Mouse (Mus musculus) heart, embryonic 14.5 days (tissue): Measurements from ENCODE around the gene Mlx. TPM values are rescaled to one million over a fixed set of nuclear protein-coding genes. Genes with fewer than 3 reads are reported as not detected.
A peak's percentile ranks its signal among the peaks of the same experiment; 100 is the strongest.

Source experiments
- ATAC-seq: fragments of 200-750 bp; cut with Nextera tagmentation; 2 replicates; pipeline ENCODE4 v1.8.0; 2017; ENCODE audit warnings: low read depth, moderate TSS enrichment; ENCODE audit not compliant: insufficient number of reproducible peaks, insufficient read depth, low FRiP score
- H3K27ac ChIP-seq, 2 experiments: fragments of 200-500 bp in 1 of 2; fragments of 300-500 bp in 1 of 2; sonication (generic) in 1 of 2; replicated peaks in 1 of 2; 2 replicates each; pipeline ENCODE4 v1.5.1; 2012 to 2014; ENCODE audit warnings: low read depth in 2 of 2, low read length in 2 of 2, control low read depth in 1 of 2, mild to moderate bottlenecking in 1 of 2, mixed read lengths in 1 of 2; ENCODE audit not compliant: control insufficient read depth in 1 of 2, insufficient read depth in 1 of 2
- H3K27me3 ChIP-seq: fragments of 300-500 bp; sonication (generic); 2 replicates; pipeline ENCODE4 v1.6.1; 2014; ENCODE audit warnings: mild to moderate bottlenecking, low read length, control low read depth; ENCODE audit not compliant: control insufficient read depth, insufficient read depth
- H3K36me3 ChIP-seq: fragments of 300-500 bp; sonication (generic); 2 replicates; pipeline ENCODE4 v1.6.1; 2014; ENCODE audit warnings: mild to moderate bottlenecking, control low read depth, low read length, mixed read lengths; ENCODE audit not compliant: control insufficient read depth, insufficient read depth
- H3K4me1 ChIP-seq, 2 experiments: fragments of 200-500 bp in 1 of 2; fragments of 300-500 bp in 1 of 2; sonication (generic) in 1 of 2; 2 replicates each; pipeline ENCODE4 v1.6.1; 2012 to 2014; ENCODE audit warnings: low read length in 2 of 2, control low read depth in 1 of 2, mixed read lengths in 1 of 2; ENCODE audit not compliant: control insufficient read depth in 2 of 2, insufficient read depth in 2 of 2
- H3K4me2 ChIP-seq: fragments of 300-500 bp; sonication (generic); 2 replicates; pipeline ENCODE4 v1.6.1; 2014; ENCODE audit warnings: mild to moderate bottlenecking, low read length
- H3K4me3 ChIP-seq, 2 experiments: fragments of 200-500 bp in 1 of 2; fragments of 300-500 bp in 1 of 2; sonication (generic) in 1 of 2; 2 replicates each; pipeline ENCODE4 v1.5.1; 2012 to 2014; ENCODE audit warnings: low read length in 2 of 2, mild to moderate bottlenecking in 2 of 2, control low read depth in 1 of 2, low read depth in 1 of 2, moderate library complexity in 1 of 2; ENCODE audit not compliant: control insufficient read depth in 1 of 2, insufficient read depth in 1 of 2
- H3K9ac ChIP-seq: fragments of 300-500 bp; sonication (generic); 2 replicates; pipeline ENCODE4 v1.6.1; 2014; ENCODE audit warnings: mild to moderate bottlenecking, low read length
- H3K9me3 ChIP-seq: fragments of 300-500 bp; sonication (generic); 2 replicates; pipeline ENCODE4 v1.6.1; 2016; ENCODE audit warnings: low read length, control low read depth; ENCODE audit not compliant: control insufficient read depth
- WGBS: fragments of 180-500 bp; shearing (Covaris S2); extraction: QIAGEN DNeasy Blood & Tissue Kit; methylation state at CpG from one replicate; pipeline ENCODE4 v1.1.7; 2014; 5-methylcytosine and 5-hydroxymethylcytosine counted together
- polyA plus RNA-seq: library from polyadenylated mRNA; unstranded; fragments of >200 nt; fragmentation: Nextera tagmentation; extraction: Ambion mirVana; gene quantifications from 2 replicates; pipeline ENCODE4 v1.2.1, GENCODE M21; 2014

The Mlx gene
- polyA plus RNA-seq, 1 experiment from 2014 or later = 32.4 TPM

GRCm38 (mm10) chr11:101059473-101059872 lies 27.6 kb upstream of the Mlx start:
- ATAC-seq = no peak
- H3K27me3 ChIP-seq = no peaks in the 10 kb centered on the region
- H3K4me1 ChIP-seq = peaks cover 76 to 88% of the 10 kb centered on the region in 2 experiments
- peak overlapping the region; percentile 58 for H3K9ac ChIP-seq
- peak overlapping the region; percentile 94 to 99 for H3K27ac ChIP-seq
- 77% methylated on average over 10 of the region's 10 CpGs for WGBS
- no peak overlapping the region for H3K4me2 ChIP-seq
- H3K9me3 ChIP-seq = no peaks in the 10 kb centered on the region
- H3K4me3 ChIP-seq = no peak overlapping the region
- H3K36me3 ChIP-seq = peaks cover 38% of the 10 kb centered on the region

GRCm38 (mm10) chr11:101060126-101060525 lies 27.0 kb upstream of the Mlx start:
- H3K27me3 ChIP-seq = no peaks in the 10 kb centered on the region
- peaks cover 81 to 95% of the 10 kb centered on the region in 2 experiments for H3K4me1 ChIP-seq
- peak; percentile 12; the same call in 1 of the 2 replicates for ATAC-seq
- peak overlapping the region; percentile 94 to 99 for H3K27ac ChIP-seq
- H3K36me3 ChIP-seq = peaks cover 32% of the 10 kb centered on the region
- 10% methylated on average over 8 of the region's 8 CpGs for WGBS
- no peaks in the 10 kb centered on the region for H3K9me3 ChIP-seq
- no peak overlapping the region for H3K4me3 ChIP-seq
- H3K4me2 ChIP-seq = 0 out of 2 replicates have a peak overlapping the region, but pooled peaks have one; percentile 1
- H3K9ac ChIP-seq = peak overlapping the region; percentile 58

DNA sequence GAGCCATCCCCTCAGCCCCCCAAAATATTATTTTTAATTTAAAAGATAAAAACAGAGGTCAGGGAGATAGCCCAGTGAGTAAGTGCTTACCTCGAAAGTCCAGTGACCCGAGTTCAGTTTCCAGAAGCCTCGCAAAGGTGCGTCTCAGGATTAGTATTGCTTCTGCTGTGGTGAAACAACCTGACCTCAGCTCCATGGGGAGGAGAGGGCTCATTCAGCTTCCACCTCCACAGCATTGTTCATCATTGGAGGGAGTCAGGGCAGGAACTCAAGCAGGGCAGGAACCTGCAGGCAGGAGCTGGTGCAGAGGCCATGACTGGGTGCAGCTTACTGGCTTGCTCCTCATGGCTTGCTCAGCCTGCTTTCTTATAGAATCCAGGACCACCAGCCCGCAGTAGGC lies 26.0 kb upstream of the Mlx start:
- H3K9ac ChIP-seq = no peak overlapping the region; the same call in 1 of the 2 replicates
- no peak for ATAC-seq
- no peak overlapping the region for H3K4me2 ChIP-seq
- 80% methylated on average over 5 of the region's 5 CpGs for WGBS
- H3K36me3 ChIP-seq = peaks cover 23% of the 10 kb centered on the region
- H3K9me3 ChIP-seq = no peaks in the 10 kb centered on the region
- H3K4me1 ChIP-seq = peaks cover 81 to 98% of the 10 kb centered on the region in 2 experiments
- H3K27ac ChIP-seq = peak overlapping the region; percentile 30 to 99
- no peak overlapping the region for H3K4me3 ChIP-seq
- H3K27me3 ChIP-seq = no peaks in the 10 kb centered on the region

DNA sequence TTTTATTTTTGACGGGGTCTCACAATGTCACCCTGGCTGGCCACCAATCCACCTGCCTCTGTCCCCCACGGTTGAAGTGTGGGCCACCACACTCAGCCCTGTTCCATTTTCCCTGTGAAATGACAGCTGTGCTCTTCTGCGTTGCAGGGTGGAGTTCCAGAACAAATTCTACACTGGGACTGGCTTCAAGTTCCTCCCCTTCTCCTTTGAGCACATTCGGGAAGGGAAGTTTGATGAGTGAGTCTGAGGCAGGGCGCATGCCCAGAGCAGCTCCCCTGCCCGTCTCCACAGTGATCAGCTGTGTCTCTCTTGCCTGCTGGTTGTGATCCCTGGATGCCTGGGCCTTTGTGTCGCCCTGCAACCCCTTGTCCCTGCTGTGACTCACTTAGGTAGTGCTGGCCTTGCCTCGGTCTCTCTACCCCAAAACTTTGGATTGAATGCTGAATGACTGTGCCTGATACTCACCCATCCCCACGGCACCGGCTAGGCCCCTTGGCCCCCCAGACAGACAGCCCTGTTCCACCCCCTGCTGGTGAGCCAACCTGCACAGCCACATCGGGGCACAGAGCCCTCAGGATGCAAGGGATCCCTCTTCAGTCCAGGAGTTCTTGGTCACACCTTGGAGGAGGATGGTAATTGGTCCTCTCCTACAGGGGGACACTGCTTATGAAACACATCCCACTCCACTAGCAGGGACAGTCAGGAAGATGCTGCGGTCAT lies 24.8 kb upstream of the Mlx start:
- Histone ChIP-seq H3K4me2 (no peak overlapping the region), H3K4me3 (no peak overlapping the region), H3K9me3 (no peaks in the 10 kb centered on the region), H3K36me3 (peaks cover 15% of the 10 kb centered on the region; the same call in 1 of the 2 replicates), H3K4me1 (peaks cover 78 to 94% of the 10 kb centered on the region in 2 experiments), H3K27ac (peak overlapping the region; percentile 91 to 99), H3K9ac (peak overlapping the region; percentile 63), H3K27me3 (no peaks in the 10 kb centered on the region)
- 73% methylated on average over 12 of the region's 12 CpGs for WGBS
- no peak for ATAC-seq

- peak overlapping the region; percentile 36 for H3K4me2 ChIP-seq
- H3K4me1 ChIP-seq = peaks cover 74 to 86% of the 10 kb centered on the region in 2 experiments
- peak overlapping the region; percentile 91 to 99 for H3K27ac ChIP-seq
- no peak overlapping the region for H3K4me3 ChIP-seq
- peak; percentile 6; the same call in 1 of the 2 replicates for ATAC-seq
- no peaks in the 10 kb centered on the region for H3K27me3 ChIP-seq
- H3K9ac ChIP-seq = peak overlapping the region; percentile 63
- H3K36me3 ChIP-seq = peaks cover 12% of the 10 kb centered on the region; the same call in 1 of the 2 replicates
- 45% methylated on average over 14 of the region's 14 CpGs for WGBS
- no peaks in the 10 kb centered on the region for H3K9me3 ChIP-seq
These were observed 24.0 kb upstream of the Mlx start for GRCm38 (mm10) chr11:101062971-101063675.

GRCm38 (mm10) chr11:101063676-101064327 lies 23.3 kb upstream of the Mlx start:
- Histone ChIP-seq H3K9me3 (no peaks in the 10 kb centered on the region), H3K36me3 (peaks cover 12% of the 10 kb centered on the region; the same call in 1 of the 2 replicates), H3K4me3 (no peak overlapping the region), H3K4me2 (peak overlapping the region; percentile 36; the same call in 1 of the 2 replicates), H3K9ac (peak overlapping the region; percentile 63), H3K4me1 (peaks cover 68 to 79% of the 10 kb centered on the region in 2 experiments), H3K27me3 (no peaks in the 10 kb centered on the region), H3K27ac (peak overlapping the region; percentile 91 to 99)
- peak; percentile 75 for ATAC-seq
- 2% methylated on average over 12 of the region's 12 CpGs for WGBS

GRCm38 (mm10) chr11:101064462-101064861 lies 22.6 kb upstream of the Mlx start:
- peak overlapping the region; percentile 91 to 99 for H3K27ac ChIP-seq
- H3K9me3 ChIP-seq = no peaks in the 10 kb centered on the region
- peaks cover 61 to 72% of the 10 kb centered on the region in 2 experiments for H3K4me1 ChIP-seq
- no peak for ATAC-seq
- no peak overlapping the region for H3K4me3 ChIP-seq
- 46% methylated on average over 4 of the region's 4 CpGs for WGBS
- H3K4me2 ChIP-seq = peak overlapping the region; percentile 36; the same call in 1 of the 2 replicates
- H3K27me3 ChIP-seq = no peaks in the 10 kb centered on the region
- H3K36me3 ChIP-seq = peaks cover 12% of the 10 kb centered on the region; the same call in 1 of the 2 replicates
- H3K9ac ChIP-seq = peak overlapping the region; percentile 42
